Mouse (Mus musculus) kidney, postnatal 0 days (tissue): ENCODE measurements at regions not wholly inside any gene's neighbourhood (a gene's known extent, or its start where the extent isn't known, plus 50 kb on each side); places are given as distances from the start of the nearest gene placed in this dataset.
"Not testable (repeated sequence)": the region's sequence is repeated elsewhere in the genome, so short reads cannot be mapped to it uniquely, and the experiment has no call there.

Source experiments
- ATAC-seq: fragments of 200-750 bp; cut with Nextera tagmentation; replicated peaks from 2 replicates; pipeline ENCODE4 v1.8.0; 2017; ENCODE audit warnings: low read depth, moderate number of reproducible peaks, moderate TSS enrichment, moderate library complexity; ENCODE audit not compliant: low FRiP score
- DNase-seq: peaks from one replicate; pipeline ENCODE4 v3.0.0-alpha.2; 2016; ENCODE audit warnings: low spot score
- H3K27ac ChIP-seq: fragments of 300-500 bp; sonication (generic); 2 replicates; pipeline ENCODE4 v1.5.1; 2014; ENCODE audit warnings: mild to moderate bottlenecking
- H3K27me3 ChIP-seq: fragments of 300-500 bp; sonication (generic); 2 replicates; pipeline ENCODE4 v1.6.1; 2014; ENCODE audit warnings: low read length, mixed read lengths; ENCODE audit not compliant: insufficient read depth
- H3K36me3 ChIP-seq: fragments of 300-500 bp; sonication (generic); 2 replicates; pipeline ENCODE4 v1.6.1; 2014; ENCODE audit warnings: low read length, mixed read lengths; ENCODE audit not compliant: insufficient read depth
- H3K4me1 ChIP-seq: fragments of 300-500 bp; sonication (generic); replicated peaks from 2 replicates; pipeline ENCODE4 v1.6.1; 2014; ENCODE audit warnings: antibody characterized with exemption, low read length, mixed read lengths; ENCODE audit not compliant: insufficient read depth
- H3K4me2 ChIP-seq: fragments of 300-500 bp; sonication (generic); 2 replicates; pipeline ENCODE4 v1.6.1; 2014; ENCODE audit warnings: mild to moderate bottlenecking, low read length, moderate library complexity, mixed read lengths
- H3K4me3 ChIP-seq: fragments of 300-500 bp; sonication (generic); replicated peaks from 2 replicates; pipeline ENCODE4 v1.5.1; 2014; ENCODE audit warnings: low read depth, low read length
- H3K9ac ChIP-seq: fragments of 300-500 bp; sonication (generic); 2 replicates; pipeline ENCODE4 v1.6.1; 2014; ENCODE audit warnings: low read depth, low read length
- H3K9me3 ChIP-seq: fragments of 300-500 bp; sonication (generic); replicated peaks from 2 replicates; pipeline ENCODE4 v1.6.1; 2016; ENCODE audit warnings: low read length, inconsistent platforms, mixed read lengths
- CTCF ChIP-seq: IDR thresholded peaks from 2 replicates; pipeline ENCODE4 v1.5.1; 2016; ENCODE audit warnings: antibody characterized with exemption, low read depth, mild to moderate bottlenecking, moderate library complexity
- WGBS: fragments of 180-500 bp; shearing (Covaris S2); extraction: QIAGEN DNeasy Blood & Tissue Kit; methylation state at CpG from one replicate; pipeline ENCODE4 v1.1.7; 2014; 5-methylcytosine and 5-hydroxymethylcytosine counted together

GRCm38 (mm10) chr8:12451857-12452256 lies 56.8 kb downstream of the Sox1 start:
- no peaks in the 10 kb centered on the region for H3K9me3 ChIP-seq
- H3K9ac ChIP-seq, result no peak overlapping the region
- no peak overlapping the region for H3K27ac ChIP-seq
- DNase-seq (no peak), ATAC-seq (no peak)
- H3K36me3 ChIP-seq, result no peaks in the 10 kb centered on the region
- peaks cover 12% of the 10 kb centered on the region for H3K27me3 ChIP-seq
- TF ChIP-seq CTCF, result no peak
- H3K4me1 ChIP-seq, result no peaks in the 10 kb centered on the region
- WGBS, result 59% methylated on average over 8 of the region's 8 CpGs
- H3K4me3 ChIP-seq, result no peak overlapping the region
- H3K4me2 ChIP-seq, result no peak overlapping the region

DNA sequence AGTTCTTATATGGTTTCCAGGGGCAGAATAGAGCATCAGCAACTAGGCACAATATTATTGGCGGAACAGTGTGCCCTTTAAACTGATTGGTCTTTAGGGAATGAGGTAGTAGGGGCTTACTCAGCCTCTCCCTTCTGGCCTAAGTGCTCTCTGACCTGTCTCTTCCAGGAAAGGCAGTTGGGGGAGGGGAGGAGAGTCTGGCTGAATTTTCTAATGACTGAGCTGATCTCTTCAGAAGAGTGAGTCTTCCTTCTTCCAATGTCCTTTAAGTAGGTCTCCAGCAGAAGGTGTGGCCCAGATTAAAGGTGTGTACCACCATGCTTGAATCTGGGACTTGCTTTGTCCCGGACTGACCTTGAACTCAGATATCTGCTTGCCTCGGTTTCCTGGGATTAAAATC lies 60.3 kb downstream of the Sox1 start:
- not testable (repeated sequence) for H3K4me3 ChIP-seq, ATAC-seq, DNase-seq, H3K4me1 ChIP-seq, H3K9me3 ChIP-seq, H3K27ac ChIP-seq, H3K27me3 ChIP-seq, H3K36me3 ChIP-seq, H3K4me2 ChIP-seq, H3K9ac ChIP-seq
- 89% methylated on average over 3 of the region's 3 CpGs for WGBS

DNA sequence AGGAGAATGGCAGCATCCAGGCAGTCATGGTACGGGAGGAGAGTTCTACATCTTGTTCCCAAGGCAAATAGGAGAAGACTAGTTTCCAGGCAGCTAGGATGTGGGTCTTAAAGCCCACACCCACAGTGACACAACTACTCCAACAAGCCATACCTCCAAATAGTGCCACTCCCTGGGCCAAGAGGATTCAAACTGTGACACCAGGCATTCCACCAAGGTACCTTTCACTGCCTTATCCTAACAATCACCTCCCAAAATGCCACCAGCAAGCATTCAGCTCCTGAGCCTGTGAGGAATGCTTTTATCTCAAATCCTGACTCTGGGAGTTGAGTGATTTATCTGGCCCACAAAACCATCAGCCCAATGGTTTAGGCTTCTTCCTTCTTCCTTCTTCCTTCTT lies 61.2 kb downstream of the Sox1 start:
- H3K4me2 ChIP-seq, result no peak overlapping the region
- H3K27me3 ChIP-seq, result no peaks in the 10 kb centered on the region
- H3K27ac ChIP-seq, result no peak overlapping the region
- H3K36me3 ChIP-seq, result no peaks in the 10 kb centered on the region
- H3K4me1 ChIP-seq, result no peaks in the 10 kb centered on the region
- ATAC-seq (no peak), DNase-seq (no peak)
- no peak overlapping the region for H3K9ac ChIP-seq
- H3K9me3 ChIP-seq, result no peaks in the 10 kb centered on the region
- H3K4me3 ChIP-seq, result no peak overlapping the region
- WGBS, result 91% methylated on average over 1 of the region's 1 CpGs
- TF ChIP-seq CTCF, result no peak

GRCm38 (mm10) chr8:12457015-12457414 lies 61.9 kb downstream of the Sox1 start:
- no peaks in the 10 kb centered on the region for H3K27me3 ChIP-seq
- H3K36me3 ChIP-seq, result no peaks in the 10 kb centered on the region
- no peak overlapping the region for H3K27ac ChIP-seq
- TF ChIP-seq CTCF, result no peak
- H3K4me2 ChIP-seq, result no peak overlapping the region
- 55% methylated on average over 7 of the region's 7 CpGs for WGBS
- H3K4me1 ChIP-seq, result no peaks in the 10 kb centered on the region
- H3K4me3 ChIP-seq, result no peak overlapping the region
- ATAC-seq (no peak), DNase-seq (no peak)
- H3K9ac ChIP-seq, result no peak overlapping the region
- H3K9me3 ChIP-seq, result no peaks in the 10 kb centered on the region

DNA sequence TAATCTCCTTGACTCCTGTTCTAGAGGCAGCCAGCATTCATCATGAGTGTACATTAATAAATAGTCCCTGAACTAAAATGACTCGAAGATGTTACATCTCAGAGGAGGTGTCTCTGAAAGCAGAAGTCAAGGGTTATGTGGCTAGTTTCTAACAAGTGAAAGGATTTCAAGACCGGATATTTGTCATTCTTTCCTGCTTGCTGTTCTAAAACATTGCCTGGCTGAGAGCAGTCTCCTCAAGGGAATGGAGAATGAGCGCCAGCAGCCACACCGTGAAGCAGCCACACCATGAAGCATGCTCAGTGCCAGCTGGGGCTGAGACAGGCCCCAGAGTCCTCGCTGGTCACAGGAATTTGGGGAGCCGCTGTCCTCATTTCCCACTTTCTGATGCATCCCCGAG lies 71.8 kb downstream of the Sox1 start:
- H3K27me3 ChIP-seq, result 0 out of 2 replicates have a peak, but pooled peaks cover 10% of the 10 kb centered on the region
- 76% methylated on average over 7 of the region's 7 CpGs for WGBS
- H3K4me1 ChIP-seq, result no peaks in the 10 kb centered on the region
- no peak for TF ChIP-seq CTCF
- no peak overlapping the region for H3K4me3 ChIP-seq
- no peaks in the 10 kb centered on the region for H3K36me3 ChIP-seq
- no peak for DNase-seq
- ATAC-seq, result no peak
- no peaks in the 10 kb centered on the region for H3K9me3 ChIP-seq
- H3K9ac ChIP-seq, result no peak overlapping the region
- H3K27ac ChIP-seq, result no peak overlapping the region
- H3K4me2 ChIP-seq, result no peak overlapping the region

GRCm38 (mm10) chr8:12467386-12468326 lies 72.6 kb downstream of the Sox1 start:
- no peak for ATAC-seq
- 69% methylated on average over 36 of the region's 36 CpGs for WGBS
- no peaks in the 10 kb centered on the region for H3K9me3 ChIP-seq

More at GRCm38 (mm10) chr8:12467386-12468326, 72.6 kb downstream of the Sox1 start:
- Histone ChIP-seq H3K4me3 (no peak overlapping the region), H3K36me3 (no peaks in the 10 kb centered on the region), H3K4me2 (no peak overlapping the region), H3K4me1 (no peaks in the 10 kb centered on the region), H3K27me3 (0 out of 2 replicates have a peak, but pooled peaks cover 10% of the 10 kb centered on the region), H3K9ac (no peak overlapping the region), H3K27ac (no peak overlapping the region)
- no peak for TF ChIP-seq CTCF
- DNase-seq, result no peak
